Mouse (Mus musculus) urinary bladder, postnatal 25 days (tissue): Measurements from ENCODE around the gene Ggcx.
"Not testable (repeated sequence)": the region's sequence is repeated elsewhere in the genome, so short reads cannot be mapped to it uniquely, and the experiment has no call there.

Experiments used
- DNase-seq: peaks from one replicate; pipeline ENCODE4 v3.0.0; 2022; ENCODE audit warnings: low spot score

Ggcx gene

DNA sequence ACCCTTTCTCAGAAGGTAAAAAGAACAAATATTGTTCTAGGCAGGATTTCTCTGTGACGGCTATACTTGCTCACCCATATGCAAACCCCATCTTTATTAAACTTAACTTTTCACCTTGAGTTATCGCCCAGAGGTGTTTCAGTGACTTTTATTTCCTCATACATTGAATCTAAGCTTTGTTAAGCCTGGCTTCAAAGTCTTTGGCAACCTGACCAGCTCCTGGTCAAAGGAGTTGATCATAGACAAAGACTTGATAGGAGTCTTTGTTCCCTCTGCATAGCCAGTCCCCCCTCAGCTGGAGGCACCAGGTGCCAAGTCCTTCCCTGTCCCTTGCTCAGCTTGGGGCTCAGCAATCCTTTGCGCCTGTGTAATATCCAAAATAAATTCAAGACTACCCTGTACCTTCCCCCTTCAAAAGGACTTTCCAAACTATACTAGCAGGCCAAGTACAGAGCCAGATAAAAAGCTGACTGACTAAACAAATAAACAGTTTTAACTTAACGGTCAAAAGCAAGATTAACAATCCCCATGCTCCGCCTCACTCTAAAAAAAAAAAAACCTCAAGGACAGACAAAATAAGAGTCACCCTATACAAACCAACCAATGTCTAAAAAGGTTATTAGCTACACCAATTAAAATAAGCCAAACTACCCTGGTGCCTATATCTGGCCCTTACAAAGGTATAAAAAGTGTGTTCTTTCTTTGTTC, 48.6 kb downstream of the Ggcx start:
- DNase-seq, result not testable (repeated sequence)

DNA sequence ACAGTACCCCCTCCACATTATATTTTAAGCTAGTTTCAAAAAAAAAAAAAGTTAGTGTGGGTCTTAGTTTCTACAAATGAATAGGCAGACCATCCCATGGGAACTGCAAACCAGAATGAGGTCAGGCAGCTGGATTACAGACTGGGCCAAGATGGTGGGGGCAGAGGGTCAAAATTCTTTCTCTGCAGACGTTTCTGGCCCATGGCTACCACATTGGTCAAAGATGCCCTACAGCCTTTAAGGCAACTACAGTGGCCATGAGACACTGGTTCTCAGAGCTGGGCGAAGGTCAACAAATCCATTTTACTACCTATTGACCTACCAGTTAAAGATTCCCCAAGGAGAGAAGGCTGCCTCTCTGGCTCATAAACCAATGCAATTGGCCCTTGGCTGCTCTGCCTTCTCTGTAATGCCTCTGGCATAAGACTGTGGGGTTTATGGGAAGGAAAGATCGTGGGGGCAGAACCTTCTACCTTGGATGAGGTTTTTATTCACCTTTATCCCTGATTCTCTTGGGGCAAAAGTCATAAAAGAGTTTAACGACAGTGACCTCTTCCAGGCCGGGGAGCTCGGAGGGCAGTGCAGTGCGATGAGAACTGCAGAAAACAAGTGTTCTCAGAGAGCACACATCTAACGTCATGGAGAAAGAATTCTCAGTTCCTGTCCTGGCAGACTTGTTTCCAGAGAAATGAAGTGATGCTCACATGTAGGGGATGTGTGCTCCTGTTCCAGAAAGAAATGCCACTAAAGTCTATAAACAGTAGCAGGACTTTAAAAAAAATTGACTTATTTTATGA, 51.5 kb downstream of the Ggcx start:
- no peak for DNase-seq

DNA sequence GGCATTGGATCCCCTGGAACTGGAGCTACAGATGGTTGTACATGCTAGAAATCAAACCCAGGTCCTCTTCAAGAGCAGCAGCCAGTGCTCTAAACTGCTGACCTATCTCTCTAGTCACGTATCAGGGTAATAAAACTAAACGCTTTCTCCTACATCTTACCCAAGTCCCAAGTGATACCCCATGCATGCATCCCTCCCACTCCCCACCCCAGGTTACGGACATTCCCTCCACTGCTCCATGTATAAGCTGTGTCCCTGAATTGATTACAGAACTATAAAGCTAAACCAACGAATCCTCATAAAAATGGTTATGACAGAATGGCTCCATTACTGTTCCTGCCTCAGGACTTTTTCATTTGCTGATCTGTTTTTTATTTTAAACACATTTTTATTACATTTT, 52.1 kb downstream of the Ggcx start:
- no peak for DNase-seq

DNA sequence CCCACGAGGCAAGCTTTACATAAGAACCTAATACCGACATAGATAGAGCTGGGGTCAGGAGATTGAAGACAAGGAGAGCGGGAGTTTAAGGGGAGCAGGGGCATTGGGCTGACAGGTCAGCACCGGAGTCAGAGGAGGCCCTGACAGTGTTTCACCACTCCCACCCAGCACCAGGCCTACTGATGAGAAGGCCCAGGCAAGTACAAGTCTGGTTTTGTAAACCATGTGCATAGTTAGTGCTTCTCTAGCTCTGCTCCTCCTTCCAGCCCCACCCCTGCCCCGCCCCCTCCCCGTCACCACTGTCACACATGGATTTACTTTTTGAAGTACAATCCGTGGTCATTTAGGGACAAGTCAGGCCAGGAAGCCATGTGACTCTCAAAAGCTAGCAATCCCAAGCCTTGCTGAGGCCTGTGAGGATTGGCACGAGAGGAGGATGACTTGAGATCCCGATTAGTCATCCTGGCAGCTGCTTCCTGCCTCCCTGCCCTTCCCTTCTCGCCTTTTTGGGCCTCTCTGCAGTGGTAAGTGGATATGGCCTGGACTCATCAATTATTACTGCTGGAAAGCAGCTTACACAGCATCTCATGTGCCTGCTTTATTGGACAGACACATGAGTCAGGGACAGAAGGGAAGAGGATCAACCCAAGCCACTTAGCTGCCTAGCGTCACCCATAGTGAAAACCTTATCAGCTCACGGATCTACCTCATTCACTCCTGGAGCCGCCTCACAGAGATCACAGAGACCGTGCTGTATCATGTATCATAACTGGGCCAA, 59.3 kb downstream of the Ggcx start:
- peak; percentile 27 for DNase-seq

DNA sequence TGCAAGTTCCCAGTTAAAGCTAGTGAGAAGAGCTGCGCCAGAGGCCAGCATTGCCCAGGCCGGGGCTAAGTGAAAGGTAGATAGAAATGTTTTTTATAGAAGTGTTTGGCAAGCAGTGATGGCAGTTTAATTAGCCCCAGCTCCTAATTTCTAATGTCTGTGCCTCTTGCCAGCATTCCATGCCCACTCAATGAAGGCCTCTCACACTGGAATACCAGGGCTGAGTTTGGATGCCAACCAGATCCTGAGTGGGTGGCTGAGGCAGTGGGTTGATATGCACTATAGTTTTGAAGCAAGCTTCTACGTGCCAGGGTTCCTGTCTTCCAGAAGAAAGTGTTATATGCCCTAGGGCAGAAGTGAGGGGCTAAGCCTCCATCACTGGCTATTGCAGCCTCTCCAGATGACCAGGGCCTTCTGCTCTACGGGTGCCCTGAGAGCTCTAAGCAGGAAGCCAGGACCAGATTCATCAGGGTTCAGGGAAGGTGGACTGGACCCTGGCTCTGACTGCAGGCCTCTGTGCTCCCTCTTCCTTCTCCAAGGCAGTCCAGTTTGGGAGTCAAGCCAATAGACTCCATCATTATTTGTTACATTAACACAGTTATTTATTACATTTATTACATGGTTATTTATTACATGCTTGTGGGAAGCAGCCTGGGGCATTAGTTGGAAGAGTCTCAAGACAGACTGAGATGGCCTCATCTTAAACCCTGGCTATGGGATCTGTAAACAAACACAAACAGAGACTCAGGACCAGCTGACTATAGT, 61.3 kb downstream of the Ggcx start:
- DNase-seq, result no peak

DNA sequence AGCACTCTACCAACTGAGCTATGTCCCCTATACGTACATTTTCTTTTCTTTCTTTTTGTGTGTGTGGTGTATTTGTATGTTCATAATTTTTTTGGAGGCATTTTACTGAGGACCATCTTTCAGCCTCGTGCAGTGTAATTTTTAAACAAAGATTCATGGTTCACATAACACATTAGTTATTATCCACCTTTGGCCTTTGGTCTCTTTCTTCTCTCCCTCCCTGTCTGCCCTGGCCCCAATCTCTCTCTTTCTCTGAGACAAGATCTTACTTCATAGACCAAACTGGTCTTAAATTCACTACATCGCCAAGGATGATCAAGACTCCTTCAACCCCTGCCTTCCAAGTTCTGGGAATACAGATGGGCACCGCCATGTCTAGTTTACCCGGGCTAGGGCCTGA, 62.7 kb downstream of the Ggcx start:
- DNase-seq, result no peak

DNA sequence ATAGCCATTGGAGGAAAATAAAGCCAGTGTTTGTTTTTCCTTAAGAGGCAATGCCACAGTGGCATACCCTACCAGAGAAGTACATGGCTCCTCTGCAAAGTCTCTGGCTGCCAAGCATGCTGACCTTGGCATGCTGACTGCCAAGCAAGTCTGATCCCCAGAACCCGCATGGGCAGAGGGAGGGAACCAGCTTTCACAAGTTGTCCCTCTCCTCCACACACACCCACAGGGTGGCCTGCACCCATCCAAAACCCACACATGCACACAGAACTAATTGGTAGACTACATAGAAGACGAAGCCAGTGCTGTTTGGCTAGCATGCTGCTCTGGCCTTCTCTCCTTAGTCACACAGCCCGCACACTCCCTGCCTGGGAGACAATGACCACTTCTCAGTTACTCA, 63.5 kb downstream of the Ggcx start:
- no peak for DNase-seq

DNA sequence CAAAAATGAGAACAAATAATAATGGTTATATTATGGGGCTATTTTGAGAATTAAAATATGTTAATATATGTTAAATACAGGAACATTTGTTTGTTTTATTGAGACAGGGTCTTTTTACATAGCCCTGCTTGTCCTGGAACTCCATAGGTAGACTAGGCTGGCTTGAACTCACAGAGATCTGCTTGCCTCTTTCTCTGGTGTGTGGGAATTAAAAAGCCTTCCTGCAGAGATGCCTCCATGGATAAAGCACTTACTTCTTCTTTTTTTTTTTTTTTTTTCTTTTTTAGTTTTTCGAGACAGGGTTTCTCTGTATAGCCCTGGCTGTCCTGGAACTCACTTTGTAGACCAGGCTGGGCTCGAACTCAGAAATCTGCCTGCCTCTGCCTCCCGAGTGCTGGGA, 64.6 kb downstream of the Ggcx start:
- not testable (repeated sequence) for DNase-seq

DNA sequence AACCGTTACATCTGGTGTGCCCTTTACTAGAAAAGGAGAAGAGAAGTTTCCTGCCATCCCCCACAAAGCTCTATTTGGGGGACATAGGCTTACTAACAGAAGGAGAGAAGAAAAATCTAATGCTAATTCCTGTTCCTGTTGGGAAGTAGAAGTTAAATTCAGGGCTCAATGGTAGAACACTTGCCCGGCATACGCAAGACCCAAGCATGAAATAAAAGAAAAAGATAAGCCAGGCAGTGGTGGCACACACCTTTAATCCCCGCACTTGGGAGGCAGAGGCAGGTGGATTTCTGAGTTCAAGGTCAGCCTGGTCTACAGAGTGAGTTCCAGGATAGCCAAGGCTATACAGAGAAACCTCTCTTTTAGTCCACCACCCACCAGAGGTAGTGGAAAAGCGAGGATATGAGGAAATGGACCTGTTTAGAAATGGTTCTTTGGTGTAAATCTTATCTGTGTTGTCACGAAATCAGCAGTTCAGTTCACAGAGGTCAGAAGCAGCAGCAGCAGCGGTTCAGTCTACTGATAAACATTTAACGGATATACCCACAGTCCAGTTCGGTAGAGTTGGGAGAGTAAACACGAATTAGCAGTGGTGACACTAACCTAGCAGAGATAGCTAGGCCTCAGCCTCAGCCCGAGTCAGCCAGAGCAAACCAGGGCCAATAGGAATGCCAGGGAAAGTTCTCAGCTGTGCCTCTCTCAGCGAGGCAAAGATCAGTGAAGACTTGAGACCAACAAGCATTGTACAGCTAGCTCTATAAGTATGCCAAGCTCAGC, 65.7 kb downstream of the Ggcx start:
- DNase-seq, result no peak

DNA sequence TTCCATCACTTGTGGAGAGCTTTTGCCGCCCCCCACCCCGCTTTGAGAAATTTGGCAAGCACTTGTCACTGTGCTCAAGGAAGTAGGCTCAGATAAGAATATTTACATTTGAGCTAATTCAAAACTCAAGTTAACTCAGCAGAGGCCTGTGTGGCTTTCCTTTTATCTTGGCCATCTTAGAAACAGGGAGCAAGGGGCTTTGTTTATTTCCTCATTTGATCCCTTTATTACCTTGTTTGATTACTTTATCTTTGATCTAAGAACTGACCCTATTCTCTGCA, 66.3 kb downstream of the Ggcx start:
- DNase-seq, result no peak
